Mouse (Mus musculus): ENCODE data around the gene Ccdc32.
A peak's percentile ranks its signal among the peaks of the same experiment; 100 is the strongest.

Gene Ccdc32

DNA sequence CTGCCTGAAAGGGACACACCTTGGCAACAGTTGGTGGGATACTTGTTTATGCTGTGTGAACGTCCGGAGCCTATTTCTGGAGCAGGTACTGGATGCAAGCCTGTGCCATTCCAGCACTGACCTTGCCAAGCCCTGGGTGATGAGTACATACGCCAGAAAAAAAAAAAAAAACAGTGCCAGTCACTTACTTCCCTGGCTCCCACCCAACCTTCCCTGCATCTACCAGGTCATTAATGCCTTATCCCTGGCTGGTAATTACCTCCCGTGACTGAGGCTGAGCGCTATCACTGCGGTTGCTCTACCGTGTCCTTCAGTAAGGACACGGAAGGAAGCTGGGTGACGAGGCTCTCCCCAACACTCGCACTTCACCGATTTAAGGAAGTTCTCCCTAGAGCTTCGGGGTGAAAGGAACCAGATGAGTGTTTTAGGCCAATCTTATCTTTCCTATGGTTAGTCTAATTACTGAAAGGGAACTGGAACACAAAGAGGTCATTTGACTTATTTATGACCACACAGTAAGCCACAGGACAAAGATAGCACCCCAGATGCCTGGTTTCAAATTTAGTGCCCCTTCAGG is 13.5 kb downstream of the Ccdc32 start:
- peak; percentile 28 for DNase-seq (ENCODE audit: low spot score)

DNA sequence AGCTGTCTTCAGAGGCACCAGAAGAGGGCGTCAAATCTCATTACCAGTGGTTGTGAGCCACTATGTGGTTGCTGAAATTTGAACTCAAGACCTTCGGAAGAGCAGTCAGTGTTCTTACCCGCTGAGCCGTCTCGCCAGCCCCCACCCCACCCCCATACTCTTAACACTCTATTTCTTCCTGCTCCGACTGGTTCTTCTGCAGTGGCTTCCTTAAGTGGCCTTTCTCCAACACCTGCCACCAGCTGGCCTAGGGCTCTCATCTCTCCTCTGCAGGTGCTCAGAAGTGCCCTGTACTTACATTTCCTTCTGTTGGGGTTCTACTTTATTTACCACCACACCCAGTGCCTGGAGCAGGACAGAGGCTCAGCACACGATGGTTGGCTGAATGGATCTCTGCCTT is 14.2 kb downstream of the Ccdc32 start:
- DNase-seq (ENCODE audit: low spot score), result peak; percentile 39

DNA sequence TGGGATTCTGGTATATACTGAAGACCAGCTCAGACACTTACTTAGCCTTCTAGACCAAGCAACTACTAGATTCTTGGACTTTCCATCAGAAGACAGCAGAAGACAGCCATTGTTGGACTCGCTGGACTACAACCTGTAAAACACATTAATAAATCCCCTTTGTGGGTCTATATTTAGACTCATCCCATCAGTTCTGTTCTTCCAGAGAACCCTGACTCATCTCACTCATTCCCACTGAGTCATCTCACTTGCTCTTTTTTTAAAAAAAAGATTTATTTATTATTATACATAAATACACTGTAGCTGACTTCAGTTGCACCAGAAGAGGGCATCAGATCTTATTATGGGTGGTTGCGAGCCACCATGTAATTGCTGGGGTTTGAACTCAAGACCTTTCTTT is 19.8 kb downstream of the Ccdc32 start:
- DNase-seq (ENCODE audit: low spot score), result no peak

DNA sequence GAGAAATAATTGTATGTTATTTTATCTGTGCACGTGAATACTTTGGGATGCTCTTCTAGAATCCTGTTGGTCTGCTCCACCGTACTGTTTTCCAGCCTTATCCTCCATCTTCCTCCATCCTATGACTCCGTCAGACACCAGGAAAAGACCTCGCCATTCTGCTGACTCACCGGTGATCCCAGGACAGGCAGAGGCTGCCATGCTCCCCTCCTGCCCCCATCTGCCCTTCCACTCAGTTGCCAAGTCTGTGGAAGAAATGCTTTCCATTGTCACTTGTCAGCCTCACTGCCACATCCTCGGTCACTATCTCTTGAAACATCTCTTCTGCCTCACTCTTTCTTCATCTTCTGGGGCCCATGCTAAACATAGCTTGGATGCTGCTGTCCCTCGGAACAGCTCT is 22.3 kb downstream of the Ccdc32 start:
- DNase-seq (ENCODE audit: low spot score), result no peak

DNA sequence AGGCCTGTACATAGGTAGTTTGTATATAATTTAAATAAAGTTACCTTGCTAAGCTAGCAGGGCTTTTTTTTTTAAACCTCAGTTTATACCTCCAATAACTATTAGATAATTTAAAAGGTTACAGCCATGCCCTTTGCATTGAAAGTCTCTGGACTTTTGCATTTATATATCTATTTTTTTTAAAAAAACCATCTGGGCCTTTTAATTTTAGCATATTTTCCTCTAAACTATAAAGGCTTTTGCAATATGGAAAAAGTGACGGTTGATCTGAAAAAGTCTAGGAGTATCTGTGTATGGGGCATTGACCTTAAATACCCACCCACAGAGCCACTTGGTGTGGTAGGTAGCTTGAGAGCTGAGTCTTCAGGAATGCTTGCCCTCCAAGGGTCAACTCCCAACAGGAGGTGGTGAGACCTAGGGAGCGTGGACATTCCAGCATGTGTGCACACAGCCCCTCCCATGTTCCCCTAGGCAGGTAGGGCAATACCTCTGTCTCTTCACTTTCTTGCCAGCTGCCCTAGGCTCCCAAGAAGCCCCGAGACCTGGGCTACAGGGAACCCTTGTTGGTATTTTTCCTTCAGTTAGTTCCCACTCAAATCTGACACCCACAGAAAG is 30.1 kb downstream of the Ccdc32 start:
- DNase-seq (ENCODE audit: low spot score), result no peak

- no peak for DNase-seq (ENCODE audit: low spot score)
These were observed 30.9 kb downstream of the Ccdc32 start for GRCm38 (mm10) chr2:118998115-118998866.

- DNase-seq (ENCODE audit: low spot score), result no peak
These were observed 32.4 kb downstream of the Ccdc32 start for GRCm38 (mm10) chr2:118996798-118997105.

DNA sequence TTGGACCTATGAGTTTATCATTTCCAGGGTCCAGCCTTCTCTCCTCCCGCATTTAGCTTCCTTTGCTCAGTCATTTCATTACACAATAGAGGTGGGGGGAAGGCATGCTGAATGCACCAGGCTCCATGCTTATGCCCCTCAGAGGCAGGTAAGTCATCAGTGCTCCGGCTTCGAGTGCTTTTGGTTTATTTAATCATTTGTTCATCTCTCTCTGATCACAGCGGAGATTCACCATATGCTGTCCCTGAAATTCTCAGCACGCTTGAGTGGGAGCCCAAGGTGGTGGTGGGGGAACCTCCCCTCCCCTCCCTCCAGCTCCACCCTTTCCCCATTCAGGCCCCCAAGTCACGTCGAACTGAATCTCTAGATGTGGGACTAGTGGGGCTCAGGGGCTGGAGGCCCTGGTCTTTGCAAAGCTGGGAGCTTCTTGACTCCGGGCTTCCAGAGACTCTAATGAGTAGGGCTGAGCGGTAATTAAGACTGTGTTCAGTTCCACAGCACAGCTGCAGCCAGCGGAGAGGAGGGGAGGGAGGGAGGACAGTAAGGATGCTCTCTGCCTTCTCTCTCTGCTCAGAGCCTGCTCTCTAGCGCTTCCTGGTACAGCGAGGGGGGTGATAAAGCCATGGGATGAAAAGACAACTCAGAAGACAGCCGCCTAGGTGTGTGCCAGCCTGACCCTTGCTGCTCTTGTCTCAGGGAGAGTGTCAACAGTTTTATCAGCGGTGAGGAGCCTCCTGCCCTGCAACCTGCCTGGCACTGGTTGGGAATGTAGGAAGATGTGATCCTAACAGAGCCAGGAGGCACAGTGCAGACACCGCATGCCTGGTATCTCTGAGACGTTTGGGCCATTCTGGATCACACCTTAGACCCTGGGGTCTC is 33.0 kb downstream of the Ccdc32 start:
- DNase-seq (ENCODE audit: low spot score), result no peak

- DNase-seq (ENCODE audit: low spot score), result no peak
These were observed 33.7 kb downstream of the Ccdc32 start for GRCm38 (mm10) chr2:118995490-118995889.

- DNase-seq (ENCODE audit: low spot score), result no peak
These were observed 45.4 kb downstream of the Ccdc32 start for GRCm38 (mm10) chr2:118983812-118984211.

GRCm38 (mm10) chr2:118980841-118981240 is 48.4 kb downstream of the Ccdc32 start:
- no peak for DNase-seq (ENCODE audit: low spot score)

- no peak for DNase-seq (ENCODE audit: low spot score)
These were observed 51.1 kb downstream of the Ccdc32 start for GRCm38 (mm10) chr2:118978064-118978463.

GRCm38 (mm10) chr2:118976941-118977340 is 52.3 kb downstream of the Ccdc32 start:
- no peak for DNase-seq (ENCODE audit: low spot score)

DNA sequence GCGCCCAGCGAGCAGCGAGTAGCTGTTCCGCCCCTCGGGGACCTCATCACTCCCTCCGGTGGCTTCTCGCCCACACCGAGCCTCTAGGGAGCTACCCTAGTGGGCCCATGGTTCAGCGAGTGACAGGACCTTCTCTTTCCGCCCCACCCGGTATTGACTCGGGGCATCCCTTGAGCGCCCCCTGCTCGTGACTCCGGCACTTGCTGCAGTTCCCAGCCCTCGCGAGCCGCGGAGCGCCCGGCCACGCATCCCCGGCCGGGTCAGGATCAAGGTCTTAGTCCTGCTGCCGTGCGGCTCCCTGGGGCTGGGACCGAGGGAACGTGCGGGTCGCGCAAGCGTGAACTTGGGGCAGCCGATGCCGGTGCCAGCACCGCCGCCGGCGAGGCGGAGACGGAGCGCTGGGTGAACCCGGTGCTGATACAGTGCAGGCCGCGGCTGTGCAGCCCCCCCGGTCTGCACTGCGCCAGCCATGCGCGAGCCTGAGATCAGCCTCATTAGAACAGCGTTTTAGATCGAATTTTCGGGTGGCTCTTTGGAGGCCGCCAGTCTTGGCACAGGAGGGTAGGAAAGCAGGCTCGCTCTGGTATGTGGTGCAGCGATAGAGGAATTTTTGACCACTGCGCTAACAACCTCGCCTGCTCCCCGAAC is 52.8 kb downstream of the Ccdc32 start:
- peak; percentile 92 for DNase-seq (ENCODE audit: low spot score)

- DNase-seq (ENCODE audit: low spot score), result no peak
These were observed 53.3 kb downstream of the Ccdc32 start for GRCm38 (mm10) chr2:118975855-118976254.

GRCm38 (mm10) chr2:118972687-118973376 is 56.4 kb downstream of the Ccdc32 start:
- DNase-seq (ENCODE audit: low spot score), result peak; percentile 88

DNA sequence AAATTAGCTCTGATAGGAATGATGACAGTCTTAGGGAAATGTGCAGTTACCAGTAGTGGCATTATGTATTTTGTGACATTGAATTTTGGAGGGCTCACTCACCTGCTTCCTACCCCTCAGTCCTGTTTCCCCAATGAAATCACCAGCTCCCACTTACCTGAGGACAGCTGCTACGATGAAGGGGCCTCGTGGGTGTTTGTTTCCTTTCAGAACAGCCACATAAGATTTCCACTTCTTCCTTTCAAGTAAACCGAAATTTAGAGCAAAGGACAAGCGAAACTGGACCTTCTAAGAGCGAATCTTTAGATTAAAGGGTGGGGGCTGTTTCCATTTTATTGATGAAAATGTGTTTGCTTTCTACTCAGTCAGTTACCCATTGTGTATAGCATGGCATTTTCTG is 57.1 kb downstream of the Ccdc32 start:
- DNase-seq (ENCODE audit: low spot score), result no peak

DNA sequence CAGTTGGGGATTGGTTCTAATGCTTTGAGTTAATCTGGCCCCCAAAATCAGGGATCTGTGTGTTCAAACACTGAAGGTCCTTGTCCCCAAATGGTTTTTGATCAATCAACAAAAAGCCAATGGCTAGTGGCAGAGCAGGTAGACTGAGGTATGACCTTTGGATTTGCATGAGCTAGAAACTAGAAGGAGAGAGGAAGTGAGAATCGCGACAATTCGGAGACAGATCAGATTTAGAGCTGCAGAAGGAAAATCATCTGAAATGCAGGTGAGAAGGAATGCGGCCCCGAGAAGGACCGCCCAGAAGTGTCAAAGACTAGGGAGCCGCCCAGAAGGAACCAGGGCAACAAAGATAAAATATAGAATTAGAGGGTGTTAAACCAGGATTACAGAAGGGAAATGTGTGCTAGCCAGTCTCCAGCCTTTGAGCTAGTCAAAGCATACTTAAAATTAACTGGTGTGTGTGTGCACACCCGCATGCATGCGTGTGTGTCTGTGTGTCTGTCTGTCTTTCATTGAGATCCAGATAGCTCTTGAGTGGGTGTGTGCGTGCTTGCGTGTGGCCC is 59.5 kb downstream of the Ccdc32 start:
- DNase-seq (ENCODE audit: low spot score), result no peak
